Mouse (Mus musculus) limb, embryonic 15.5 days (tissue): ENCODE results near the gene Siah3. TPM values are rescaled to one million over a fixed set of nuclear protein-coding genes. Genes with fewer than 3 reads are reported as not detected.

ENCODE experiments used
- ATAC-seq: fragments of 200-750 bp; cut with Nextera tagmentation; 2 replicates; pipeline ENCODE4 v1.8.0; 2017; ENCODE audit warnings: low read depth, moderate TSS enrichment; ENCODE audit not compliant: insufficient number of reproducible peaks, low FRiP score, low TSS enrichment
- H3K27ac ChIP-seq: fragments of 300-500 bp; sonication (generic); 2 replicates; pipeline ENCODE4 v1.5.1; 2015; ENCODE audit warnings: moderate library complexity, mild to moderate bottlenecking, inconsistent platforms
- H3K27me3 ChIP-seq: fragments of 300-500 bp; sonication (generic); 2 replicates; pipeline ENCODE4 v1.6.1; 2015; ENCODE audit warnings: inconsistent platforms
- H3K36me3 ChIP-seq: fragments of 300-500 bp; sonication (generic); 2 replicates; pipeline ENCODE4 v1.6.1; 2015; ENCODE audit warnings: inconsistent platforms
- H3K4me1 ChIP-seq: fragments of 300-500 bp; sonication (generic); 2 replicates; pipeline ENCODE4 v1.6.1; 2015; ENCODE audit warnings: inconsistent platforms
- H3K4me2 ChIP-seq: fragments of 300-500 bp; sonication (generic); 2 replicates; pipeline ENCODE4 v1.6.1; 2015; ENCODE audit warnings: mild to moderate bottlenecking, inconsistent platforms
- H3K4me3 ChIP-seq: fragments of 300-500 bp; sonication (generic); 2 replicates; pipeline ENCODE4 v1.5.1; 2015; ENCODE audit warnings: mild to moderate bottlenecking, inconsistent platforms
- H3K9ac ChIP-seq: fragments of 300-500 bp; sonication (generic); 2 replicates; pipeline ENCODE4 v1.6.1; 2015; ENCODE audit warnings: inconsistent platforms
- H3K9me3 ChIP-seq: fragments of 300-500 bp; sonication (generic); 2 replicates; pipeline ENCODE4 v1.6.1; 2016; ENCODE audit warnings: inconsistent platforms
- WGBS: fragments of 180-500 bp; shearing (Covaris S2); methylation state at CpG from one replicate; pipeline ENCODE4 v1.1.7; 2015; 5-methylcytosine and 5-hydroxymethylcytosine counted together
- polyA plus RNA-seq: library from polyadenylated mRNA; unstranded; fragments of >200 nt; fragmentation: Nextera tagmentation; extraction: Ambion mirVana; gene quantifications from 2 replicates; pipeline ENCODE4 v1.2.1, GENCODE M21; 2015

Gene Siah3
- polyA plus RNA-seq, 1 experiment from 2014 or later: 0.27 TPM

DNA sequence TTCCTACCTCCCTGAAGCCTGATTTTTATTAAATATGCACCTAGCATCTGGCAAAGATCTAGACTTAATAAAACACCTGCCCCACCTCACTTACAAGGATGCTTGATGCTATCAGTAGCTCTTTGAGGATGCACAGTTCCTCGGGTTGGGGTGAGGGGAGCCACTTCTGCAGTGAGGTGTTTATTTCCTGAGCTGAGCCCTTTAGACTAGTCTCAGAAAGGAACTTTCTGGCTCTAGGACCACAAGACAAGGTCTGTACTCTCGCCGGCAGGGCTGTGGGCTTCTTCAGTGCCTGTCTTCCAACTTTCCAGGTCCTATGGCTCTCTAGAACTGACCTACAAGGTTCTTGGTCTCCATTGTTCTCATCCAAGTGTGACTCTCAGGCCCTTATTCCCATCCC lies 50.5 kb downstream of the Siah3 start:
- 56% methylated on average over 3 of the region's 3 CpGs for WGBS

GRCm38 (mm10) chr14:75510125-75510524 lies 54.3 kb downstream of the Siah3 start:
- H3K27ac ChIP-seq: no peak overlapping the region
- H3K4me3 ChIP-seq: no peak overlapping the region
- no peak overlapping the region for H3K4me2 ChIP-seq
- H3K9ac ChIP-seq: no peak overlapping the region
- H3K4me1 ChIP-seq: no peaks in the 10 kb centered on the region
- ATAC-seq: no peak
- H3K36me3 ChIP-seq: no peaks in the 10 kb centered on the region
- no peaks in the 10 kb centered on the region for H3K9me3 ChIP-seq
- 75% methylated on average over 6 of the region's 6 CpGs for WGBS
- no peaks in the 10 kb centered on the region for H3K27me3 ChIP-seq

More for the DNA sequence above, 50.5 kb downstream of the Siah3 start:
- Histone ChIP-seq H3K27me3 (no peaks in the 10 kb centered on the region), H3K4me1 (no peaks in the 10 kb centered on the region), H3K27ac (no peak overlapping the region), H3K4me3 (no peak overlapping the region), H3K36me3 (no peaks in the 10 kb centered on the region), H3K4me2 (no peak overlapping the region), H3K9ac (no peak overlapping the region), H3K9me3 (no peaks in the 10 kb centered on the region)
- no peak for ATAC-seq

- no peak overlapping the region for H3K4me3 ChIP-seq
- no peak overlapping the region for H3K9ac ChIP-seq
- ATAC-seq: no peak
- no peaks in the 10 kb centered on the region for H3K4me1 ChIP-seq
- H3K4me2 ChIP-seq: no peak overlapping the region
- H3K27me3 ChIP-seq: no peaks in the 10 kb centered on the region
- WGBS: 42% methylated on average over 3 of the region's 3 CpGs
- no peaks in the 10 kb centered on the region for H3K9me3 ChIP-seq
- no peaks in the 10 kb centered on the region for H3K36me3 ChIP-seq
- H3K27ac ChIP-seq: no peak overlapping the region
Observed at GRCm38 (mm10) chr14:75512946-75513345, 57.2 kb downstream of the Siah3 start.

GRCm38 (mm10) chr14:75516161-75516560 lies 60.4 kb downstream of the Siah3 start:
- Histone ChIP-seq H3K27ac (no peak overlapping the region), H3K9me3 (no peaks in the 10 kb centered on the region), H3K36me3 (no peaks in the 10 kb centered on the region), H3K27me3 (no peaks in the 10 kb centered on the region), H3K4me1 (no peaks in the 10 kb centered on the region), H3K4me2 (no peak overlapping the region), H3K4me3 (no peak overlapping the region), H3K9ac (no peak overlapping the region)
- ATAC-seq: no peak
- WGBS: 83% methylated on average over 3 of the region's 3 CpGs

GRCm38 (mm10) chr14:75516917-75517595 lies 61.3 kb downstream of the Siah3 start:
- H3K27me3 ChIP-seq: no peaks in the 10 kb centered on the region

DNA sequence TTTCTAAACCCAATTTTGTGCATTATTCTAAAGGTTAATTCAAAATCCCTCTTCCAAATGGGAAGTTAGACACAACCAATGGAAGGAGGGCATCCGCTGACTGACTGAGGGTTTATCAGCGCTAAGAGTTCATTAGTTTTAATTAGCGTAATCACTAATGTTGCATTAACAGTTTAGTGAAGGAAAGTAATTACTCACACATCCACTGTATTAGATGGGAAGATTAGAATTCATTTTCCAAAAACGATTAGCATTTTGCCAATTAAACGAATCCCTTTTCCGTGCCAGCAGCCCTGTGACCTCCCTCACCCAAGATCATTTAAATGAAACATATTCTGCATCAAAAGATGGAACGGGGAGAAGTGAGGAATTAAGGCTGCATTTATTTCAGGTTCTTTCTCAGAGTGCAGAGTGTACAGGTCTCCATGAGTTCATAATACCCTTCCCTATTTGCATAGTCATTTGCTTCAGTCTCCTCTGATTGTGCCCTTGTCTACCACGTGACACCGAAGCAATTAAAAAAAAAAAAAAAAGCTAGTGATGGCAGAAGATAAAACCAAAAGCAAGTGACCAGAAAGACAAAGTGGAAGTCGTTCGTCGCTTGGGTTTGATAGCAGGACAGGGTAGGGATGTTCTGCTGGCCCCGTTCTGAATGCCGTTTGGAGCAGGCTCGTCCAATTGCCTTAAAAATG lies 62.6 kb downstream of the Siah3 start:
- Histone ChIP-seq H3K36me3 (no peaks in the 10 kb centered on the region), H3K4me2 (no peak overlapping the region), H3K27ac (no peak overlapping the region), H3K4me1 (no peaks in the 10 kb centered on the region), H3K9ac (no peak overlapping the region), H3K27me3 (no peaks in the 10 kb centered on the region), H3K9me3 (no peaks in the 10 kb centered on the region), H3K4me3 (no peak overlapping the region)
- 84% methylated on average over 15 of the region's 15 CpGs for WGBS
- no peak for ATAC-seq

More at GRCm38 (mm10) chr14:75516917-75517595, 61.3 kb downstream of the Siah3 start:
- Histone ChIP-seq H3K4me2 (no peak overlapping the region), H3K9me3 (no peaks in the 10 kb centered on the region), H3K4me1 (no peaks in the 10 kb centered on the region), H3K27ac (no peak overlapping the region), H3K36me3 (no peaks in the 10 kb centered on the region), H3K4me3 (no peak overlapping the region), H3K9ac (no peak overlapping the region)
- 60% methylated on average over 9 of the region's 9 CpGs for WGBS
- ATAC-seq: no peak

DNA sequence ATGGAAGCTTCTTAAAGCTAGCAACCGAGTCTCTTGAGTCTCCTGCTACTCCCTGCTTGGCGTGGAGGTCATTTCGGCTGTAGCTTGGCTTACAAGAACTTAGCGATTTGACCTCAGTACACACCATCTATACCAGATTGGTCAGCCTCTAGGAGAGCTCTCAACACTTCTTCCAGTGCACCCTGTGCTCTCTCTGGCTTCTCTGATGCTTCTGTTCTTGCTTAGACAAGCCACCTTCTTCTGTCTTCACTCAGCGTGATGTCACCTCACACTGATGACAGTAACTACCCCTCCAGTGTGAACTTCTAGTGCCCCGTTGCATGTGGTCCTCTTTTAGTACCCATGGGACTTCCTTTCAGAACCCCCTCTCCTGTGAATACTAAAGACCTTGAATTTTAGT lies 63.1 kb downstream of the Siah3 start:
- no peaks in the 10 kb centered on the region for H3K36me3 ChIP-seq
- no peak overlapping the region for H3K27ac ChIP-seq
- ATAC-seq: no peak
- no peaks in the 10 kb centered on the region for H3K27me3 ChIP-seq
- WGBS: 79% methylated on average over 6 of the region's 6 CpGs
- H3K9ac ChIP-seq: no peak overlapping the region
- no peak overlapping the region for H3K4me2 ChIP-seq
- H3K4me1 ChIP-seq: no peaks in the 10 kb centered on the region
- H3K9me3 ChIP-seq: no peaks in the 10 kb centered on the region
- H3K4me3 ChIP-seq: no peak overlapping the region

DNA sequence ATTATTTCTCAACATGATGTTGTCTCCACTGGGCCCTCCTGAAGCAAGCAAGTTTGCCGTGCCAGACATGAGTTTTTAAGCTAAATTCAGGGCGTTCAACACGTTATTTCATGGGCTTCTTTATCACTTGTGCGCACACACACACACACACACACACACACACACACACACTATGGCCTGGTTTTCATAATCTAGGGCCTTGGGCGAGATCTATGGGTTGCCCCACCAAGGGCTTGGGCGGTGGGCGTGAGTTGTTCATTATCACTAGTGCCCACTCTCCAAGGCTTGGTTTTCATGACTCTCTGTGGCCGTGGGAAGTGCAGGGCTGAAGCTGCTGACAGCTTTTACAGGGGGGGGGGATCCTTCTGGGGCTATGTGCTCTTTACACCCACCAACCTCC lies 63.9 kb downstream of the Siah3 start:
- H3K27ac ChIP-seq: no peak overlapping the region
- no peaks in the 10 kb centered on the region for H3K36me3 ChIP-seq
- no peaks in the 10 kb centered on the region for H3K9me3 ChIP-seq
- no peak overlapping the region for H3K4me2 ChIP-seq
- no peak overlapping the region for H3K4me3 ChIP-seq
- H3K9ac ChIP-seq: no peak overlapping the region
- ATAC-seq: no peak
- H3K27me3 ChIP-seq: no peaks in the 10 kb centered on the region
- no peaks in the 10 kb centered on the region for H3K4me1 ChIP-seq
- 85% methylated on average over 8 of the region's 8 CpGs for WGBS

GRCm38 (mm10) chr14:75524648-75525047 lies 68.9 kb downstream of the Siah3 start:
- Histone ChIP-seq H3K36me3 (no peaks in the 10 kb centered on the region), H3K9ac (no peak overlapping the region), H3K4me1 (peaks cover 13% of the 10 kb centered on the region), H3K4me2 (no peak overlapping the region), H3K4me3 (no peak overlapping the region), H3K27ac (no peak overlapping the region), H3K27me3 (no peaks in the 10 kb centered on the region), H3K9me3 (no peaks in the 10 kb centered on the region)
- 89% methylated on average over 2 of the region's 2 CpGs for WGBS
- ATAC-seq: no peak

GRCm38 (mm10) chr14:75525376-75526145 lies 69.8 kb downstream of the Siah3 start:
- Histone ChIP-seq H3K27ac (no peak overlapping the region), H3K4me1 (peaks cover 17% of the 10 kb centered on the region), H3K36me3 (no peaks in the 10 kb centered on the region), H3K4me3 (no peak overlapping the region), H3K27me3 (no peaks in the 10 kb centered on the region), H3K9ac (no peak overlapping the region), H3K9me3 (no peaks in the 10 kb centered on the region), H3K4me2 (no peak overlapping the region)
- 86% methylated on average over 29 of the region's 29 CpGs for WGBS
- ATAC-seq: no peak

DNA sequence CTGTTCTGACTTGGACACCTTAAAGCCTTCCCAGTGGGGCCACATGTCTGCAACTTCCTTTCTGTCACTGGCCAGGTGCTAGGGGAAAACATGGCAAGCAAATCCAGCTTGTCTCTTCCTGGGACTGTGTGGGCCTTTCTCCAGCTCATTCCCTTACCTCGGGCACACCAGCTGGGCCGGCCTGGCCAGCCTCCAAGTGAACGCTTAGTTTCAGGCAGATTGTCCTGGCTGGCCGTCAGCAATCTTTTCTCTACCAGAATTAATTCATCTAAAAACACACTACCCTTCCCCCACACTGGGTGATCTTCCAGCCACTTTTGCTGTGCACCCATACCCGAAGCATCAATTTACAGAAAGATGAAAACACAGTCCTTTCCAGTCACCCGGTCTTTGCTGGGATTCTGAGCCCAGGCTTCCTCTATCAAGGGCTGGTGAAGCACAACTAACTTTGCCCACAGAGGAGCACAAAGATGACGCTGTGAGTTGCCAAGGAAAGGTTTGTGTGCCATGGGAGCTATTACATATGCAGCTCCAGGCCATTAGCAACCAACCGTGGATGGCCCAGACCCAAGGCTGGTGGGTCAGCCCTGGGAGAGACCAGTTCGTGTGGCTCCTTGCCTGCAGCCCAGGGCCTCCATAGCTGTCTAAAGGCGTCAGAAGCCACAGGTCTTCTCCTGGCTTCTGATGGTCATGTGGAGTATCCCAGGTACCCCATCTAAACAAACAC lies 71.8 kb downstream of the Siah3 start:
- Histone ChIP-seq H3K4me2 (no peak overlapping the region), H3K4me3 (no peak overlapping the region), H3K9ac (no peak overlapping the region), H3K27ac (no peak overlapping the region), H3K9me3 (no peaks in the 10 kb centered on the region), H3K27me3 (no peaks in the 10 kb centered on the region), H3K4me1 (peaks cover 20% of the 10 kb centered on the region), H3K36me3 (no peaks in the 10 kb centered on the region)
- no peak for ATAC-seq
- 48% methylated on average over 10 of the region's 10 CpGs for WGBS
